Mouse (Mus musculus) forebrain, embryonic 12.5 days (tissue): ENCODE measurements at regions not wholly inside any gene's neighbourhood (a gene's known extent, or its start where the extent isn't known, plus 50 kb on each side); places are given as distances from the start of the nearest gene placed in this dataset.
"Not testable (repeated sequence)": the region's sequence is repeated elsewhere in the genome, so short reads cannot be mapped to it uniquely, and the experiment has no call there.

Source experiments
- ATAC-seq: fragments of 200-750 bp; cut with Nextera tagmentation; 2 replicates; pipeline ENCODE4 v1.8.0; 2017; ENCODE audit warnings: moderate TSS enrichment; ENCODE audit not compliant: low FRiP score
- H3K27ac ChIP-seq: fragments of 300-500 bp; sonication (generic); 2 replicates; pipeline ENCODE4 v1.5.1; 2016; ENCODE audit warnings: mild to moderate bottlenecking
- H3K27me3 ChIP-seq: fragments of 300-500 bp; sonication (generic); 2 replicates; pipeline ENCODE4 v1.6.1; 2016; ENCODE audit warnings: mild to moderate bottlenecking
- H3K36me3 ChIP-seq: fragments of 300-500 bp; sonication (generic); replicated peaks from 2 replicates; pipeline ENCODE4 v1.6.1; 2016; ENCODE audit warnings: mild to moderate bottlenecking
- H3K4me1 ChIP-seq: fragments of 300-500 bp; sonication (generic); 2 replicates; pipeline ENCODE4 v1.6.1; 2016
- H3K4me2 ChIP-seq: fragments of 300-500 bp; sonication (generic); 2 replicates; pipeline ENCODE4 v1.6.1; 2016; ENCODE audit warnings: mild to moderate bottlenecking, moderate library complexity
- H3K4me3 ChIP-seq: fragments of 300-500 bp; sonication (generic); replicated peaks from 2 replicates; pipeline ENCODE4 v1.5.1; 2016; ENCODE audit warnings: mild to moderate bottlenecking
- H3K9ac ChIP-seq: fragments of 300-500 bp; sonication (generic); 2 replicates; pipeline ENCODE4 v1.6.1; 2016; ENCODE audit warnings: mild to moderate bottlenecking
- H3K9me3 ChIP-seq: fragments of 300-500 bp; sonication (generic); 2 replicates; pipeline ENCODE4 v1.6.1; 2016
- WGBS: fragments of 180-500 bp; shearing (Covaris S2); methylation state at CpG from one replicate; pipeline ENCODE4 v1.1.7; 2016; 5-methylcytosine and 5-hydroxymethylcytosine counted together

DNA sequence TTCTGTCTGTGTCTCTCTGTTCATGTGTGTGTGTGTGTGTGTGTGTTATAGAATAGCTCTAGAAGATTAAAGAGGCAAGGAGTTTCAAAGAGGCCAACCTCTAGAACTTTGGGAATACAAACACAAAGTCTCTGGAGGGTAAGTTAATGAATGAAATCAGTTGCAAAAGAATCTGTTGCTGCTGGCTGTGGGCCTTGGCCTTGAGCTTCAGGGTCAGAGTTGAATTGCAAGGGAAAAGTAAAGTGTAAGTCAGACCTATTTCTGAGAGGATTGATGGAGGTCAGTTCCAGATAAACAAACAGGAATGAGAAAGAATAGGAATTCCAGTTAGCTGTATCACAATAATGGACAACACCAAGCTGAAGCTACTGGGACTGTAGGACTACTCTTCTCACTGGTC is 250.9 kb downstream of the Gm11232 start:
- H3K4me1 ChIP-seq: no peaks in the 10 kb centered on the region
- H3K27me3 ChIP-seq: no peaks in the 10 kb centered on the region
- H3K9me3 ChIP-seq: no peaks in the 10 kb centered on the region
- no peak overlapping the region for H3K4me2 ChIP-seq
- H3K27ac ChIP-seq: no peak overlapping the region
- no peaks in the 10 kb centered on the region for H3K36me3 ChIP-seq
- no peak overlapping the region for H3K4me3 ChIP-seq
- H3K9ac ChIP-seq: no peak overlapping the region
- ATAC-seq: no peak

GRCm38 (mm10) chr4:71489788-71490187 is 268.0 kb downstream of the Gm11232 start:
- H3K27me3 ChIP-seq: peaks cover 20% of the 10 kb centered on the region
- 87% methylated on average over 2 of the region's 2 CpGs for WGBS
- no peak overlapping the region for H3K27ac ChIP-seq
- no peak for ATAC-seq
- no peak overlapping the region for H3K4me2 ChIP-seq
- H3K36me3 ChIP-seq: no peaks in the 10 kb centered on the region
- H3K4me1 ChIP-seq: peaks cover 15% of the 10 kb centered on the region
- no peaks in the 10 kb centered on the region for H3K9me3 ChIP-seq
- H3K9ac ChIP-seq: no peak overlapping the region
- H3K4me3 ChIP-seq: no peak overlapping the region

GRCm38 (mm10) chr4:71488663-71489161 is 269.1 kb downstream of the Gm11232 start:
- WGBS: 14% methylated on average over 2 of the region's 2 CpGs
- Histone ChIP-seq H3K9me3 (no peaks in the 10 kb centered on the region), H3K9ac (no peak overlapping the region), H3K36me3 (no peaks in the 10 kb centered on the region), H3K27me3 (peaks cover 20% of the 10 kb centered on the region), H3K4me3 (no peak overlapping the region), H3K27ac (no peak overlapping the region), H3K4me1 (peaks cover 21% of the 10 kb centered on the region), H3K4me2 (no peak overlapping the region)
- no peak for ATAC-seq

DNA sequence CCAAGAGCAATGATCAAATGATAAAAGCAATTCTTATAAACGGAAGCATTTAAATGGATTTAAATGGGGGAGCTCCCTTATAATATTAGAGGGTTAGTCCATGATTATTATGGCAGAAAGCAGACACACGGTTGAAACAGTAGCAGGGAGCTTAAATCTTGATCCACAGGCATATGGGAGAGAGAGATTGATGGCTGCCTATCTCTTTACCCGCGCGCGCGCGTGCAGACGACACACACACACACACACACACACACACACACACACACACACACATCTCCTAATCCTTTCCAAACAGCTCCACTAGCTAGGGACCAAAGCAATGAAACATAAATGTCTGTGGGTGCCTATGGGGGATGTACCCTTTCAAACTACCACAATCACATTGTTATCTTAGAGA is 269.7 kb downstream of the Gm11232 start:
- Histone ChIP-seq H3K36me3 (no peaks in the 10 kb centered on the region), H3K27ac (no peak overlapping the region), H3K4me2 (no peak overlapping the region), H3K9me3 (no peaks in the 10 kb centered on the region), H3K9ac (no peak overlapping the region), H3K27me3 (peaks cover 20% of the 10 kb centered on the region), H3K4me1 (peaks cover 27% of the 10 kb centered on the region), H3K4me3 (no peak overlapping the region)
- WGBS: 88% methylated on average over 9 of the region's 9 CpGs
- no peak for ATAC-seq

- H3K4me1 ChIP-seq: peaks cover 36% of the 10 kb centered on the region
- H3K4me2 ChIP-seq: no peak overlapping the region
- H3K9ac ChIP-seq: no peak overlapping the region
- peaks cover 12% of the 10 kb centered on the region for H3K27me3 ChIP-seq
- no peak for ATAC-seq
- H3K4me3 ChIP-seq: no peak overlapping the region
- WGBS: 83% methylated on average over 2 of the region's 2 CpGs
- H3K36me3 ChIP-seq: no peaks in the 10 kb centered on the region
- no peak overlapping the region for H3K27ac ChIP-seq
- no peaks in the 10 kb centered on the region; the same call in 1 of the 2 replicates for H3K9me3 ChIP-seq
Observed at GRCm38 (mm10) chr4:71480960-71481359, 276.8 kb downstream of the Gm11232 start.

DNA sequence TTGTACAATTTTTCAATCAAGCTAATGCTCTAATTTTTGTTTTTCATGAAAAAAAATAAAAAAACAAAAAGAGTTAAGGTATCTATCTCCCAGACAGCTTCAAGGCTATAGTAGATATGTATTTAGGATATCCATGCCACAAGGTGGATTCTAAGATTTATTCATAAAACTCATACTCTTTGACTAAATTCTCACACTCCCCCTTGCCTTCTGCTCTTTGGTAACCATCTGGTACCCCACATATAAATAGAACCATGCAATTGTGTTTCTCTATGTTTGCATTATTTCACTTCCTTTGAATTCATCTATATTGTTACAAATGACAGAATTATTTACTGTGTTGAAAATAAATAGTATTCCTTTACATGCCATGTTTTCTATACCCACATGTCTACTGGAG is 287.2 kb downstream of the Gm11232 start:
- no peak for ATAC-seq

GRCm38 (mm10) chr4:71454811-71455210 is 303.0 kb downstream of the Gm11232 start:
- H3K4me3 ChIP-seq: no peak overlapping the region
- H3K27me3 ChIP-seq: no peaks in the 10 kb centered on the region
- no peaks in the 10 kb centered on the region for H3K4me1 ChIP-seq
- no peaks in the 10 kb centered on the region for H3K9me3 ChIP-seq
- 35% methylated on average over 3 of the region's 3 CpGs for WGBS
- no peak for ATAC-seq
- H3K36me3 ChIP-seq: no peaks in the 10 kb centered on the region
- no peak overlapping the region for H3K9ac ChIP-seq
- no peak overlapping the region for H3K4me2 ChIP-seq
- H3K27ac ChIP-seq: no peak overlapping the region

More for the DNA sequence above, 287.2 kb downstream of the Gm11232 start:
- Histone ChIP-seq H3K4me1 (no peaks in the 10 kb centered on the region), H3K36me3 (no peaks in the 10 kb centered on the region), H3K9ac (no peak overlapping the region), H3K4me2 (no peak overlapping the region), H3K27me3 (no peaks in the 10 kb centered on the region), H3K4me3 (no peak overlapping the region), H3K9me3 (no peaks in the 10 kb centered on the region), H3K27ac (no peak overlapping the region)

- ATAC-seq: no peak
- Histone ChIP-seq H3K36me3 (no peaks in the 10 kb centered on the region), H3K4me3 (no peak overlapping the region), H3K9ac (no peak overlapping the region), H3K27ac (no peak overlapping the region), H3K27me3 (no peaks in the 10 kb centered on the region), H3K4me1 (no peaks in the 10 kb centered on the region), H3K4me2 (no peak overlapping the region), H3K9me3 (no peaks in the 10 kb centered on the region)
- WGBS: 90% methylated on average over 3 of the region's 3 CpGs
Observed at GRCm38 (mm10) chr4:71453499-71453898, 304.3 kb downstream of the Gm11232 start.

DNA sequence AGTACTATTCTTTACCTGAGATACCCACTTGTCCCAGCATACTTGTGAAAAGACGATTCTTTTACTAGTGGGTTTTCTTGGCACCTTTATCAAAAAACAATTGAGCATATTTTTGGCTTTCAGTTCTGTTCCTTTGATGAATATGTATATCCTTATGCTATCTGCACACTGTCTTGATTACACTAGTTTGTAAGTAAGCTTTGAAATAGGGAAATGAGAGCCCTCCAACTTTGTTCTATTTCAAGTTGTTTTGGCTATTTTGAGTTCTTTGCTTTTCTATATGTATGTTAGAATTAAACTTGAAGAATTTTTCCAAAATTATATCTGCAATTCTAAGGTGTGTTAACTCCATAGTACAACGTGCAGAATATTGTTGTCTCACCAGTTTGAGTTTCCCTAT is 311.3 kb downstream of the Gm11232 start:
- Histone ChIP-seq H3K4me3 (no peak overlapping the region), H3K9ac (no peak overlapping the region), H3K4me1 (no peaks in the 10 kb centered on the region), H3K27ac (no peak overlapping the region), H3K36me3 (no peaks in the 10 kb centered on the region), H3K27me3 (no peaks in the 10 kb centered on the region), H3K4me2 (no peak overlapping the region), H3K9me3 (no peaks in the 10 kb centered on the region)
- no peak for ATAC-seq
- WGBS: 87% methylated on average over 2 of the region's 2 CpGs

DNA sequence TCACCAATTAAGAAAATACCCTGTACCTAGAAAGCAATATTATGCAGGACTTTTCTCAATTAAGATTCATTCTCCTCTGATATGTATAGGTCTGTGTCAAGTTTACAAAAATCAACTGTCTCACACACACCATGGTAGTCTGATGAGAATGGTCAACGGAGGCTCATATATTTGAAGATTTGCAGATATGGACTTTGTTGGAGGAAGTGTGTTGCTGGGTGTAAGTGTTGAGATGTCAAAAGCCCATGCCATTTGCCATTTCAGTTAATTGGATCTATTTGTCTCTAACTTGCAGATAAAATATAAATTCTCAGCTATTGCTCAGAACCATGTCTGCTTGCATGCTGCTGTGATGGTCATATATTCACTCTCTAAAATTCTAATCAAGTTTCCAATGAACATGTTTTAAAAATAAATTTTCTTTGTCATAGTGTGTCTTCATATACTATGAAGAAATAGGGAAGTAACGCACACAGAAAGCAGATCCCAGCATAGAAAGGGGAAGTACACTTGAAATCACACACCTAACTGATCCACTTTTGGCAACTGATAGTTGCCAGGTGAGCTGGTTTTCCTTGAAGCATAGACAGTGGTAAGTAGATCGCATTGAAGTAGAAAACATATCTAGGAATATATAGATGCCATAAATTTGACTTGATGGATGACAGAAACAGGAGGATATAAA is 326.4 kb downstream of the Gm11232 start:
- no peaks in the 10 kb centered on the region for H3K27me3 ChIP-seq
- no peak overlapping the region for H3K9ac ChIP-seq
- H3K36me3 ChIP-seq: no peaks in the 10 kb centered on the region
- no peak overlapping the region for H3K27ac ChIP-seq
- H3K9me3 ChIP-seq: no peaks in the 10 kb centered on the region
- 93% methylated on average over 3 of the region's 3 CpGs for WGBS
- H3K4me3 ChIP-seq: no peak overlapping the region
- H3K4me2 ChIP-seq: no peak overlapping the region
- no peaks in the 10 kb centered on the region for H3K4me1 ChIP-seq
- no peak for ATAC-seq

DNA sequence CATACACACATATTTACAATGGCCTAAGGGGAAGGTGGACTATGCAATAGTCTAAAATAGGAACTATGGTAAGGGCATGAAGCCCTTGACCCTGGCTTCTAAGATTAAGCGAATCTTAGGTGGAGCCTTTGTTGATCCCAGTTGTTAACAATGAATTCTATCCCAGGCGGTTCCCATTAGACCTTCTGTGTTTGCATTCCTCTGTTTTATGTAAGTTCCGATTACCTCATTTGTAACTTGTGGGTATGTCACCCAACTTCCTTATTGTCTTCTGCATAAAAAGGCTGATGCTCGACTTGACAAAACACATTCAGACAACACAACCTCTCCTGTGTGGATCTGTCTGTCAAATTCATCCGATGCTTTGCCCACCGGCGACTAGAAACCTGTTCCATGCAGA is 335.6 kb downstream of the Gm11232 start:
- not testable (repeated sequence) for H3K36me3 ChIP-seq, ATAC-seq, H3K4me3 ChIP-seq, H3K4me1 ChIP-seq, H3K9me3 ChIP-seq, H3K27me3 ChIP-seq, H3K4me2 ChIP-seq, H3K9ac ChIP-seq, H3K27ac ChIP-seq
- 87% methylated on average over 7 of the region's 7 CpGs for WGBS

- Histone ChIP-seq H3K9ac (no peak overlapping the region), H3K9me3 (no peaks in the 10 kb centered on the region), H3K4me3 (no peak overlapping the region), H3K27me3 (no peaks in the 10 kb centered on the region), H3K27ac (no peak overlapping the region), H3K4me1 (no peaks in the 10 kb centered on the region), H3K36me3 (no peaks in the 10 kb centered on the region), H3K4me2 (no peak overlapping the region)
- no peak for ATAC-seq
Observed at GRCm38 (mm10) chr4:71409867-71410266, 347.9 kb downstream of the Gm11232 start.

DNA sequence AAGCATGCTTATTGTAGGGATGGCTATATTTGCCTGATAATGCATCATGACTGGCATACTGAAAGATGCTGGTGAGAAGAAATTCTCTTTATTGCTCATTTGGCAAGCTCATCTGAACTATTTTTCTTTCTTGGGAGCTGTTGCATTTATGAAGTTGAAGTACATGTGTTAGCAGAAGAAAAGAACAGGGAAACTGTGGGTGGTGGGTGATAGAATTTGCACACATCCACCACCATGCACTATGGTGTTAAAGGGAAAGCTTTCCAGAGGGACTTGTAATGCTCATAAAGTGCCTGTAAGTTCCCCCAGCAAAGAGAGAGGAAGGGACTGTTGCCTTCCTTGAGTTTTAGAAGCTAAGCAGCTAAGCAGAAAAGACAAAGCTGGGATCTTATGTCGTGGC is 367.3 kb downstream of the Gm11232 start:
- H3K4me1 ChIP-seq: no peaks in the 10 kb centered on the region
- no peak overlapping the region for H3K4me3 ChIP-seq
- no peak overlapping the region for H3K27ac ChIP-seq
- no peak overlapping the region for H3K9ac ChIP-seq
- H3K4me2 ChIP-seq: no peak overlapping the region
- ATAC-seq: no peak
- H3K27me3 ChIP-seq: no peaks in the 10 kb centered on the region
- 97% methylated on average over 1 of the region's 1 CpGs for WGBS
- H3K36me3 ChIP-seq: no peaks in the 10 kb centered on the region
- H3K9me3 ChIP-seq: no peaks in the 10 kb centered on the region
